Mouse (Mus musculus) adrenal gland, postnatal 4 days (tissue): ENCODE data around the gene Nr1d1. TPM values are rescaled to one million over a fixed set of nuclear protein-coding genes. Genes with fewer than 3 reads are reported as not detected.
"Not testable (repeated sequence)": the region's sequence is repeated elsewhere in the genome, so short reads cannot be mapped to it uniquely, and the experiment has no call there.

ENCODE experiments used
- DNase-seq, 2 experiments: peaks; one replicate each; pipeline ENCODE4 v3.0.0; 2021 to 2022; ENCODE audit warnings: low spot score in 2 of 2, mixed read lengths in 2 of 2
- total RNA-seq, 2 experiments: library from RNA; stranded (reverse); gene quantifications; 2 replicates each; pipeline ENCODE4 v1.2.3; 2021

The Nr1d1 gene
- total RNA-seq, 2 experiments from 2014 or later = 104 to 115 TPM

GRCm38 (mm10) chr11:98740026-98740392, 35.1 kb downstream of the Nr1d1 start:
- DNase-seq = no peak

- no peak for DNase-seq
These were observed 36.2 kb downstream of the Nr1d1 start for GRCm38 (mm10) chr11:98738925-98739324.

GRCm38 (mm10) chr11:98738428-98738911, 36.7 kb downstream of the Nr1d1 start:
- DNase-seq = no peak

DNA sequence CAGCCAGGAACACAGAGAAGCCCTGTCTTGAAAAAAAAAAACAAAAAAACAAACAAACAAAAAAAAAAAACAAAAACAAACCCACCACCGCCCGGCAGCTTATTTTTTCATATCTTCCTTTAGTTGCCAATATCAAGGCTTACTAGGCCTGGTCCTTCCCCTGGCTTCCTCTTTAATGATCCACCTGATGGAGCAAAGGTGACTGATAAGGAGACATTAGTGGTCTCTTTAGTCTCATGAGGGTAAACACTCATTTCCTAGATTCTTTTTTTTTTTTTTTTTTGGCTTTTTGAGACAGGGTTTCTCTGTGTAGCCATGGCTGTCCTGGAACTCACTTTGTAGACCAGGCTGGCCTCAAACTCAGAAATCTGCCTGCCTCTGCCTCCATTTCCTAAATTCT, 37.9 kb downstream of the Nr1d1 start:
- not testable (repeated sequence) for DNase-seq

- DNase-seq = no peak
These were observed 39.0 kb downstream of the Nr1d1 start for GRCm38 (mm10) chr11:98736176-98736575.

- no peak for DNase-seq
These were observed 40.0 kb downstream of the Nr1d1 start for GRCm38 (mm10) chr11:98735111-98735510.

GRCm38 (mm10) chr11:98734020-98734419, 41.1 kb downstream of the Nr1d1 start:
- DNase-seq = no peak

- no peak for DNase-seq
These were observed 44.0 kb downstream of the Nr1d1 start for GRCm38 (mm10) chr11:98731134-98731533.

GRCm38 (mm10) chr11:98730727-98731126, 44.4 kb downstream of the Nr1d1 start:
- DNase-seq = no peak

DNA sequence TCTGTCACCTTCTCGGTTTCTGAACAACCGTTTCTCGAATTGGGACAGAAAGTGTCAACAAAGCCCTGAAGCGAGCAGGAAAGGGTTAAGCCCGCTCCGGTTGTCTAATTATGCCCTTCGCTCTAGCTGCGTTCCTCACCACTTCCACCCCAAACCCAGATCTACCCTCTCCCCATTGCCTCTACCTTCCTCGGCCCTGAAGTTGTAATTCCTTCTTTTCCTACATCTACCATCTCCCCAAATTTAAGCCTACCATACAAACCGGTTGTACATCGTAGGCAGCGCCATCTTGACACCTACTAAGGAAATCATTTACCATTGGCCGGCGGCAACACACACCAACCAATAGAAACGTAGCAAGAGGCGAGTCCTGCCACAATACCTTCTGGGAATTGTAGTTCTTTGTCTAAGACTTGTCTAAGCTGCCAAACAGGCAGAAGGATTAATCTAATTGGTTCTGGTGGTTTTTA, 46.0 kb downstream of the Nr1d1 start, which contains the start of gene Med24:
TSS of gene Med24 (minus strand) at position 317 of the 470 bp plus-strand sequence.
- DNase-seq = peak; percentile 60 to 67

DNA sequence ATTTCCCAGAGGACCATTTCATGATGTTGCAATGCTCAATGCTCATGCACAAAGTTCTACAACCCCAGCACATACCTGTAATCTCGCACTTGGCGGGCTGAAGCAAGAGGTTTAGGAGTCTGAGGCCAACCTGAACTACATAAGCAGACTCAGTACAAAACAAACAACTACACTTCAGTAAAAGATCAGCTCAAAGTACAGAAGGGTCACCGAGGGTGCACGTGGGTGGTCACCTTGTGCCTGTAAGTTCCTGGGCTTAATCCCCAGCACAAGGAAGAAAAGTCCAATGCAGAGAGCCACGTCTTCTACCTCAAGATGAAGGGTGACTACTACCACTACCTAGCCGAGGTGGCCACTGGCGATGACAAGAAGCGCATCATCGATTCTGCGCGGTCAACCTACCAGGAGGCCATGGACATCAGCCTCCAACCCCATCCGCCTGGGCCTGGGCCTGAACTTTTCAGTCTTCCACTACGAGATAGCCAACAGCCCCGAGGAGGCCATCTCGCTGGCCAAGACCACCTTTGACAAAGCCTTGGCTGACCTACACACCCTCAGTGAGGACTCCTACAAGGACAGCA, 49.1 kb downstream of the Nr1d1 start:
- DNase-seq = no peak

DNA sequence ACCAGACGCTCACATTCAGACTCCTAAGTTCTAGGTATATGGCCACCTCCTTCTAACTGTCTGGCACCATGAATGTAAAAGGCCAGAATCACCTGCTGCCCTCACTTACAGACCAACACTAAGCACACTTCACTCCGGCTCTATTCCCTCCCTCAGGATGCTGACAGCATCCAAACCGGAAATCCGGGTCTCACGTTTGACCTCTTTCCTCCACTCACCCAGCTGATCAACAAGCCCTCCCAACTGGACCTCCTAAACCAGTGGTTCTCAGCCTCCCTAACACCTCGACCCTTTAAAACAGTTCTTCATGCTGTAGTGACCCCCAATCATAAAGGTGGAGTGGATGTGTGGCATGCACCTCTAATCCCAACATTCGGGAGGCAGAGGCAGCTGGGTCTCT, 52.0 kb downstream of the Nr1d1 start:
- no peak for DNase-seq

DNA sequence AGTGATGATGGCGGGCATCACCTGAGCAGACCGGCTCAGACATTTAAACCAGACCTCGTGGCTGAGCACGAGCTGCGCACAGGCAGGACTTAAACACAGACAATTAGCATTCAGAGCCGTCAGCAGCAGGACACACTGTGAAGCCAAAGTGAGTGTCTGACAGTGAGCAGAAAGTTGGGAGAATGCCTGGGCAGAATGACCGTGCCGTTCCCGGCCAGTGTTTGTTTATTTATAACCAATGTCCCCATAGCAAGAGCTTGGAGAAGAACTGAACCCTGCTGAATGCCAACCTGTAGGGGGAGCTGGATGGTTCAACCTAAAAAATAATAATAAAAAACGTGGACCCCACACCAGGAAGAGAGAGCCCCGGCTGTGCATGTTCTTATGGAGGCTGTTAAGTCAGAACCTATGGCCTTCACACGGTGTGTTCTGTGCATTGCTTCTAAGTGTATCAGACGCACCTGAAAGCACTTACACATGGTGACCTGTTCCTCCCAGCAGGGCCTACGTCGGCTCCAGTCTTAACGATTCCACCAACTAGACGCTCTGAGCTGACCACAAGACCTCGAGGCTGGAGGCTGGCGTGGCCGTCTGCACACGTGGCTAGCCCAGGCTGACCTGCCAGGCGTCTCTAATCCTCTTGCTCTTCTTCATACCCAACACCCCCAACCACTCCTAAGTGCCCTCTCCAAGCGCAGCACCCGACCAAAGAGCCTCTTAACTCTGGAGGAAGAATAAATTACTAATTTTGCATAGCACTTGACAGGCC, 53.5 kb downstream of the Nr1d1 start:
- no peak for DNase-seq

DNA sequence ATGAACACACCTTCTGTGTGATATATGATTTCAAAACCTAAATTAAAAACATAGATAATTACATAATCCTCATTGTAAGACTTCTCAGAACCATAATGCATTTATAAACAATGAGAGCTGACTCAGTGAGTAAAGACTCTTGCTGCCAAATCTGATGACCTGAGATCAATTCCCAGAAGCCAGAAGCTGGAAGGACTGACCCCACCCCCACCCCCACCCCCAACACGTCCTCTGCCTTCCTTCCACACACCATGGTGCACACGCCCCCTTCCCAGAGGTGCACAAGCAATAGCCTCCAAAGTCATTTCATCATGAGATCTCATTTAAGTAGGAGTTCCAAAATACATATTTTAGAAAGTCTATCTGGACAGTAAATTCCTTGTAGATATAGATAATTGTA, 54.4 kb downstream of the Nr1d1 start:
- no peak for DNase-seq

Other genes with a start within 250 kb of the Nr1d1 start
- 1 to 10 TPM in 1 of 2 experiments, under 1 TPM in 1; 0.36 to 1.4 TPM for gene Ikzf3, start 229.3 kb downstream of the Nr1d1 start, total RNA-seq
- gene Zpbp2, start 224.2 kb downstream of the Nr1d1 start, total RNA-seq = under 1 TPM in 1 of 2 experiments, not detected in 1; 0.45 TPM
- gene Ormdl3, start 188.0 kb downstream of the Nr1d1 start, total RNA-seq = 10 to 100 TPM; 74.7 to 84.1 TPM
- not detected for gene Lrrc3c, start 177.0 kb downstream of the Nr1d1 start, total RNA-seq
- 10 to 100 TPM; 23.3 to 26.6 TPM for gene Gm12355, start 149.7 kb downstream of the Nr1d1 start, total RNA-seq
- gene Gsdma3, start 149.0 kb downstream of the Nr1d1 start, total RNA-seq = 10 to 100 TPM; 12.0 to 14.5 TPM
- under 1 TPM; 0.25 to 0.48 TPM for gene Gsdma2, start 128.6 kb downstream of the Nr1d1 start, total RNA-seq
- not detected for gene Gsdma, start 111.0 kb downstream of the Nr1d1 start, total RNA-seq
- 100 to 1,000 TPM; 137 to 147 TPM for gene Psmd3, start 92.8 kb downstream of the Nr1d1 start, total RNA-seq
- not detected for gene Csf3, start 74.1 kb downstream of the Nr1d1 start, total RNA-seq
- gene Med24, start 45.9 kb downstream of the Nr1d1 start, total RNA-seq = 10 to 100 TPM; 75.7 to 84.8 TPM
- 100 to 1,000 TPM; 181 to 195 TPM for gene Thra, start 34.7 kb downstream of the Nr1d1 start, total RNA-seq
- gene Msl1, start 20.2 kb upstream of the Nr1d1 start, total RNA-seq = 100 to 1,000 TPM; 119 to 121 TPM
- 10 to 100 TPM; 45.2 to 54.8 TPM for gene Casc3, start 29.6 kb upstream of the Nr1d1 start, total RNA-seq
- gene Rapgefl1, start 61.5 kb upstream of the Nr1d1 start, total RNA-seq = 1 to 10 TPM; 2.6 to 3.0 TPM
- gene Wipf2, start 88.3 kb upstream of the Nr1d1 start, total RNA-seq = 10 to 100 TPM; 18.4 to 19.7 TPM
- gene Cdc6, start 132.5 kb upstream of the Nr1d1 start, total RNA-seq = 1 to 10 TPM; 7.5 to 9.1 TPM
- 10 to 100 TPM; 46.4 to 50.6 TPM for gene Rara, start 152.5 kb upstream of the Nr1d1 start, total RNA-seq
- 1 to 10 TPM in 1 of 2 experiments, under 1 TPM in 1; 0.50 to 1.0 TPM for gene Gjd3, start 207.7 kb upstream of the Nr1d1 start, total RNA-seq
- 100 to 1,000 TPM in 1 of 2 experiments, 10 to 100 TPM in 1; 97.3 to 114 TPM for gene Top2a, start 248.9 kb upstream of the Nr1d1 start, total RNA-seq